27 mouse cellular contexts compared by ENCODE assay signal in genomic region chr14:33035386-33035785, GRCm38 (mm10). TPM values are rescaled to one million over a fixed set of nuclear protein-coding genes. Genes with fewer than 3 reads are reported as not detected.
DNase-seq lines count a peak whose midpoint lies in the region; ATAC-seq lines count a peak whose summit lies in the region.
"Had no signal": no experiment of that assay in that cellular context is flagged by ENCODE, and none has a peak within 500 bp of the region (broad histone marks: within the 10 kb centered on the region; RNA-seq: fewer than 3 reads in every experiment).

No protein-coding gene starts in this region.

- H3K9ac ChIP-seq in kidney, embryonic 14.5 days (ENCODE audit: low read depth, low read length): no peak overlapping the region
- no peak overlapping the region for H3K9ac ChIP-seq in midbrain, embryonic 14.5 days (replicated peaks; ENCODE audit: low read length)
- no peak overlapping the region for H3K9ac ChIP-seq in midbrain, embryonic 13.5 days (replicated peaks)
- H3K9ac ChIP-seq: forebrain, embryonic 13.5 days; heart, embryonic 12.5 days; heart, embryonic 15.5 days; hindbrain, embryonic 13.5 days had no signal

- H3K27me3 ChIP-seq in kidney, embryonic 14.5 days (ENCODE audit: control insufficient read depth, insufficient read depth, low read length): peaks cover 6% of the 10 kb centered on the region; the same call in 1 of the 2 replicates
- H3K27me3 ChIP-seq in midbrain, embryonic 14.5 days (ENCODE audit: control insufficient read depth, insufficient read depth, low read length): no peaks in the 10 kb centered on the region
- H3K27me3 ChIP-seq in midbrain, embryonic 13.5 days: no peaks in the 10 kb centered on the region
- H3K27me3 ChIP-seq: forebrain, embryonic 13.5 days; heart, embryonic 15.5 days; hindbrain, embryonic 13.5 days had no signal

- no peaks in the 10 kb centered on the region for H3K4me1 ChIP-seq in kidney, embryonic 14.5 days (ENCODE audit: control insufficient read depth, insufficient read depth, low read length)
- H3K4me1 ChIP-seq in midbrain, embryonic 14.5 days (ENCODE audit: control insufficient read depth, insufficient read depth, low read length): no peaks in the 10 kb centered on the region
- H3K4me1 ChIP-seq in midbrain, embryonic 13.5 days (replicated peaks): peaks cover 5% of the 10 kb centered on the region
- H3K4me1 ChIP-seq: heart, embryonic 12.5 days; heart, embryonic 15.5 days; hindbrain, embryonic 10.5 days had no signal

- no peak overlapping the region for H3K27ac ChIP-seq in kidney, embryonic 14.5 days (ENCODE audit: low read depth, low read length)
- no peak overlapping the region for H3K27ac ChIP-seq in midbrain, embryonic 14.5 days (replicated peaks; ENCODE audit: low read depth, low read length)
- no peak overlapping the region for H3K27ac ChIP-seq in midbrain, embryonic 13.5 days
- H3K27ac ChIP-seq: forebrain, embryonic 10.5 days; forebrain, embryonic 13.5 days; gastrocnemius, adult 2 months; heart, embryonic 15.5 days; hindbrain, embryonic 10.5 days; hindbrain, embryonic 13.5 days had no signal

- H3K9me3 ChIP-seq in kidney, embryonic 14.5 days (ENCODE audit: control insufficient read depth, low read length): no peaks in the 10 kb centered on the region
- H3K9me3 ChIP-seq in midbrain, embryonic 14.5 days (ENCODE audit: control insufficient read depth, low read length): no peaks in the 10 kb centered on the region
- H3K9me3 ChIP-seq in midbrain, embryonic 13.5 days: no peaks in the 10 kb centered on the region
- H3K9me3 ChIP-seq: forebrain, embryonic 10.5 days; forebrain, embryonic 13.5 days; heart, embryonic 12.5 days; heart, embryonic 15.5 days; hindbrain, embryonic 10.5 days; hindbrain, embryonic 13.5 days had no signal

- DNase-seq in kidney, adult 11 months: peak; percentile 28
- DNase-seq in midbrain, embryonic 14.5 days: peak; percentile 13
- peak; percentile 10 for DNase-seq in kidney, postnatal 10 days
- peak; percentile 9 to 26 for DNase-seq in kidney, postnatal 4 days
- no peak for DNase-seq in Muller cell, postnatal 12 days (ENCODE audit: inconsistent ontology term)
- DNase-seq in cerebellum, adult 11-12 months: no peak
- DNase-seq: adrenal gland, adult 2 months; adrenal gland, postnatal 14 days; cerebellum, adult 11 months; cerebellum, adult 9-10 months; cerebellum, postnatal 14 days; gastrocnemius, adult 2 months; gastrocnemius, postnatal 14 days; heart, adult 18-20 months; heart, postnatal 10 days; heart, postnatal 36 days had no signal

- no peak overlapping the region for H3K4me3 ChIP-seq in kidney, embryonic 14.5 days (ENCODE audit: low read length)
- H3K4me3 ChIP-seq in midbrain, embryonic 14.5 days (replicated peaks; ENCODE audit: low read depth, low read length): no peak overlapping the region
- H3K4me3 ChIP-seq in midbrain, embryonic 13.5 days (replicated peaks): no peak overlapping the region
- H3K4me3 ChIP-seq: forebrain, embryonic 10.5 days; forebrain, embryonic 13.5 days; gastrocnemius, adult 2 months; heart, embryonic 12.5 days; heart, embryonic 15.5 days; hindbrain, embryonic 10.5 days; hindbrain, embryonic 13.5 days had no signal

- no peaks in the 10 kb centered on the region for H3K36me3 ChIP-seq in kidney, embryonic 14.5 days (ENCODE audit: control insufficient read depth, insufficient read depth, low read length)
- no peaks in the 10 kb centered on the region for H3K36me3 ChIP-seq in midbrain, embryonic 14.5 days (ENCODE audit: control insufficient read depth, insufficient read depth, low read length)
- H3K36me3 ChIP-seq in midbrain, embryonic 13.5 days: no peaks in the 10 kb centered on the region
- H3K36me3 ChIP-seq: forebrain, embryonic 10.5 days; heart, embryonic 12.5 days; heart, embryonic 15.5 days; hindbrain, embryonic 10.5 days; hindbrain, embryonic 13.5 days had no signal

- no peak overlapping the region for H3K4me2 ChIP-seq in kidney, embryonic 14.5 days (replicated peaks; ENCODE audit: low read depth, low read length)
- no peak overlapping the region for H3K4me2 ChIP-seq in midbrain, embryonic 14.5 days (ENCODE audit: low read length)
- no peak overlapping the region for H3K4me2 ChIP-seq in midbrain, embryonic 13.5 days (replicated peaks)
- H3K4me2 ChIP-seq: forebrain, embryonic 13.5 days; heart, embryonic 12.5 days; heart, embryonic 15.5 days; hindbrain, embryonic 13.5 days had no signal

- 52% methylated on average over 5 of the region's 5 CpGs for WGBS in kidney, embryonic 14.5 days
- WGBS in midbrain, embryonic 14.5 days: 70% methylated on average over 5 of the region's 5 CpGs
- WGBS in midbrain, embryonic 13.5 days: 67% methylated on average over 5 of the region's 5 CpGs

- no peak for ATAC-seq in kidney, embryonic 14.5 days (ENCODE audit: low FRiP score, low TSS enrichment)
- no peak for ATAC-seq in midbrain, embryonic 14.5 days (ENCODE audit: low FRiP score, low TSS enrichment)
- ATAC-seq in midbrain, embryonic 13.5 days: no peak
- ATAC-seq: forebrain, embryonic 13.5 days; forebrain, embryonic 16.5 days; hindbrain, embryonic 16.5 days; Patski had no signal

RNA-seq across cellular contexts. Expression of gene Lrrc18, which starts 44.2 kb away (rescaled TPM):
- polyA plus RNA-seq in kidney, embryonic 14.5 days (2014; fragmentation: Nextera tagmentation; extraction: Ambion mirVana): 0.28 and 0.91 TPM in 2 replicates
- polyA plus RNA-seq in midbrain, embryonic 14.5 days (2014; fragmentation: Nextera tagmentation; extraction: Ambion mirVana): 0.45 and 0.51 TPM in 2 replicates
- polyA plus RNA-seq in midbrain, embryonic 13.5 days (2015; fragmentation: Nextera tagmentation; extraction: Ambion mirVana): 0.35 and 0.43 TPM in 2 replicates
- polyA plus RNA-seq: Patski had no signal

Comparison
In these comparisons a context has a peak if more than half of its experiments do, and no peak if none do; other contexts are left out.
1. DNase-seq: peak in kidney, adult 11 months (single experiment), midbrain, embryonic 14.5 days (single experiment), kidney, postnatal 10 days (single experiment) and kidney, postnatal 4 days (2 of 2); none in Muller cell, postnatal 12 days (single experiment) and cerebellum, adult 11-12 months (single experiment).